Comparison of ENCODE assay signal across 21 mouse cellular contexts in genomic region chr8:13230471-13230870, GRCm38 (mm10). TPM values are rescaled to one million over a fixed set of nuclear protein-coding genes. Genes with fewer than 3 reads are reported as not detected.
"Had no signal": no experiment of that assay in that cellular context is flagged by ENCODE, and none has a peak within 500 bp of the region (broad histone marks: within the 10 kb centered on the region; RNA-seq: fewer than 3 reads in every experiment).

No protein-coding gene starts in this region.

- H3K27me3 ChIP-seq: midbrain, embryonic 13.5 days had no signal

- H3K27ac ChIP-seq: layer of hippocampus, adult 2 months; limb, embryonic 13.5 days; liver, embryonic 12.5 days; liver, embryonic 15.5 days; lung, embryonic 15.5 days; midbrain, embryonic 10.5 days; midbrain, embryonic 13.5 days had no signal

- ATAC-seq: liver, embryonic 12.5 days; midbrain, embryonic 13.5 days; midbrain, embryonic 16.5 days had no signal

- H3K4me2 ChIP-seq: limb, embryonic 13.5 days; liver, embryonic 12.5 days; liver, embryonic 15.5 days; lung, embryonic 15.5 days; midbrain, embryonic 13.5 days had no signal

- H3K9me3 ChIP-seq: limb, embryonic 10.5 days; limb, embryonic 13.5 days; liver, embryonic 12.5 days; liver, embryonic 15.5 days; lung, embryonic 15.5 days; megakaryocyte, embryonic 14.5 days; midbrain, embryonic 10.5 days; midbrain, embryonic 13.5 days had no signal

- H3K4me1 ChIP-seq: liver, embryonic 12.5 days; liver, embryonic 15.5 days; lung, embryonic 15.5 days had no signal

- H3K4me3 ChIP-seq: layer of hippocampus, adult 2 months; limb, embryonic 10.5 days; limb, embryonic 13.5 days; liver, embryonic 12.5 days; liver, embryonic 15.5 days; lung, embryonic 15.5 days; megakaryocyte, embryonic 14.5 days; midbrain, embryonic 10.5 days; midbrain, embryonic 13.5 days had no signal

- H3K9ac ChIP-seq: limb, embryonic 13.5 days; liver, embryonic 12.5 days; liver, embryonic 15.5 days; lung, embryonic 15.5 days; midbrain, embryonic 13.5 days had no signal

- DNase-seq: kidney, postnatal 14 days; kidney, postnatal 4 days; layer of hippocampus, adult 9-11 months; liver; lung, adult 18-20 months; lung, postnatal 10 days; lung, postnatal 36 days; thymus, adult 18-20 months; thymus, postnatal 36 days had no signal

- H3K36me3 ChIP-seq: limb, embryonic 10.5 days; limb, embryonic 13.5 days; liver, embryonic 12.5 days; liver, embryonic 15.5 days; lung, embryonic 15.5 days; midbrain, embryonic 10.5 days; midbrain, embryonic 13.5 days had no signal

RNA-seq across cellular contexts. Expression of gene Adprhl1, which starts 23.5 kb away (rescaled TPM):
- polyA plus RNA-seq: limb, embryonic 10.5 days; liver, embryonic 12.5 days; midbrain, embryonic 10.5 days; small intestine, adult 2 months; testis, adult 2 months had no signal
